Mouse (Mus musculus) urinary bladder, postnatal 10 days (tissue): ENCODE data around the gene Cyba.

Source experiments
- DNase-seq: peaks from one replicate; pipeline ENCODE4 v3.0.0; 2022; ENCODE audit warnings: low spot score

Cyba gene

GRCm38 (mm10) chr8:122432443-122433268, at the start of gene Cyba:
Gene Cyba (minus strand): TSS chr8:122432930.
- DNase-seq = no peak

DNA sequence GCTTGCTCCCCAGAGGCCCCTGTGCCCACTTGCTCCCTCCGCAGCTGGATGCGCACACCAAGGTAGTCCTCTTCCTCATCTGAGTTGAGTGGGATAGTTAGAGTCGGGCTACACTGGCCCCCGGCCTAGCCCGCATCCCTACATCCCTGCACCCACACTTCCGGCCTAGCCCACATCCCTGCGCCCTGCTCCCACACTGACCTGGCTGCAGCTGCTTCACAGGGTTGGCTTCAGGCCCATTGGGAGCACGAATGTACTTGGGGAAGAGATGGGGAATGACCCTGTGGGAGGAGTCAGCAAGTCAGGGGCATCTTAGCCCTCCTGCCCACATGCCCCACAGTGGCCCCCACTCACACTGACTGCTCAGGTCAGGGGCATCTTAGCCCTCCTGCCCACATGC, 49.7 kb upstream of the Cyba start:
- DNase-seq = no peak

DNA sequence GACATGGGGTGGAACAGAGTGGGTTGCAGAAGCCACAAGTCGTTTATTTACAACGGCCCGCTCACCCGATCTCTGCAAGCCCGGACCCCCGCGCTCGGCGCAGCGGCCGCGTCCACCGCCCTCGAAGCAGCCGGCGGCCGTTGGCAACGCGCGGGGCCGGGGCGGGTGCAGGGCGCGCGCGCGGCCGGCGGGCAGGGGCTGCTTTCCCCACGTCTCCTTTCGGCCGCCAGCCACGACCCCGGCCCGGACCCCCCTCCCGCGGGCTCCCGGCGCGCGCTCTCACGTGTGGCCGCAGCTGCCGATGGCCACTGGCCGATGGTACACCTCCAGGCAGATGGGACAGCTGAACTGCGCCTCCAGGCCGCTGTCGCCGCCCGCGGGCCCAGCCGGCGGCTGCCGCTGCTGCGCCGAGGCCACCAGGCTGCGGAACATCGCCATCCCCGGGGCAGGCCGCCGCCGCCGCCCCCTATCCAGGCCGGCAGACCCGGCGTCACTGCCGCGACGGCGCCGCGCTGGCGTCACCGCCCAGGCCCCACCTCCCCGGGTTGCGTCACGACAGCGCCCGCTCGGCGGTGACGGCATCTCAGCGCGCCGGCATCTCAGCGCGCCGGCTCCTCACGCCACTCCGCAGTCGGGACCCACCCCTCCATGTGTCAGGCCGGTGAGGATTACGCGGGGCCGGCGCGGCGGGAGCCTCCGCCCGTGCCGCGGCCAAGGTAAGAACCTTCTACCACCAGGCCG, 43.0 kb upstream of the Cyba start, which contains the start of the genes Rnf166 and Ctu2:
Gene Rnf166 (minus strand): TSS at position 485 of the 741 bp plus-strand sequence.
Gene Ctu2 (plus strand): TSS at position 564 of the 741 bp plus-strand sequence.
- peak; percentile 82 for DNase-seq

DNA sequence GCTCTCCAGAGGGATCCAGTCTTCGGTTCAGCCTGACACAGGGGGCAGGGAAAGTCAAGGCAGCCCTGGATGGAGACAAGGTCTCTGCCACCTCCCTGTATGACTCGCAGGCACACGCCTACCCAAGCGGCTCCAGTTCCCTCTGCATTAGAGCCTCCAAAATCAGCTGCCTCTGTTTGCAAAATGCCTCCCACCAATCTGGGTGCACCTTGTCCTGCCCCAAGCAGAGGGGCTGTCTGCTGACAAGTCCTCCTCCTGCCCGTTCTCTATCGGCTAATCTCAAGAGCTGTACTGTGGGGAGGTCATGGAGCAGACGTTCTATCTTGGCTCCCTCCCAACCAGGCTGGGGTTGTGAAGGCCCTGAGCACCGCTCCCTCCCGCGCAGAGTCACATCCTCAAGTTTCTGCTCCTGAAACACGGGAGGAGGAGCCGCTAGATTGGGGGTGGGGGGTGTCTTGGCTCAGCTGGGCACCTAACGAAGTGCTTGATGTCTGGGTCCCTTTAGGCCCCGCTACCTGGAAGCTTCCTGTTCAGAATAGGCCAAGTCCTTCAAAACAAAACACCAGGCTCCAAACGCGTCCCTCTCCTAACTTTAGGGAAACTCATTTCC, 42.3 kb upstream of the Cyba start:
- DNase-seq = no peak

- no peak for DNase-seq
Observed at GRCm38 (mm10) chr8:122473911-122474421, 41.2 kb upstream of the Cyba start.

DNA sequence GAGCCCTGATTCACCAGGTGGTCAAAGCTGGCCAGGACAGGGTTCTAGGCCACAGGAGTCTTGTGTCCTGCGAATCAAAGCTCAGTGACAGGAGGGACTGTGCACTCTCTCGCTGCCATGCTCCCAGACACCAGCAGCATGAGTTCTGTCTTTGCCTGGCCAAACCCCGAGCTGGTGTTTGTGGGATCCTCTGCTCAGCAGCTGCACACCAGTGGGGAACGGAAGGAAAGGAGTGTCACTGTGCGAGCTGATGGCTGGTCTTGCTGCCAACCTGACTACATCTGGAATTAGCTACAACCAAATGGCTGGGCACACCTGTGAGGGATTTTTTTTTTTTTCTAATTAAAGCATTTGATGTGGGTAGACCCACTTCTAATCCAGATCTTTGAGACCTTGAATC, 38.0 kb upstream of the Cyba start:
- no peak for DNase-seq

- no peak for DNase-seq
Observed at GRCm38 (mm10) chr8:122469965-122470364, 37.2 kb upstream of the Cyba start.

- DNase-seq = no peak
Observed at GRCm38 (mm10) chr8:122469407-122469806, 36.7 kb upstream of the Cyba start.

DNA sequence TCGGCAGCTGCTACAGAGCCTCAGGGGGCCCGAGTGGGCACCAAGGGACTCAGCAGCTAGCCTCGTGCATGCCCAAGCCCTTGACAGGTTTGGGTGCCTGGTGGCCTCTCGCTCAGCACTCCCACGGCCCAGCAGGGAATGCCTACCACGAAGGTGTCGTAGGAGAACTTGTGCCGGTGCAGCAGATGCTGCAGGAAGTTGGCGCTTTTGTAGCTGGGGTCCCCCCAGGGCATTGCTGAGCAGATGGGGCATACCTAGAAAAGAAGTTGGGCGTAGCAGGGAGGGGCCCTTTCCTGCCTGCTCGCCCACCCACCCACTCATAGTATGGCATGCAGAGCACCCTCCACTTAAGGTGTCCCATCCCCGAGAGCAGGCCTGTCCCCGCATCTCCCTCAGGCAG, 35.1 kb upstream of the Cyba start:
- no peak for DNase-seq

DNA sequence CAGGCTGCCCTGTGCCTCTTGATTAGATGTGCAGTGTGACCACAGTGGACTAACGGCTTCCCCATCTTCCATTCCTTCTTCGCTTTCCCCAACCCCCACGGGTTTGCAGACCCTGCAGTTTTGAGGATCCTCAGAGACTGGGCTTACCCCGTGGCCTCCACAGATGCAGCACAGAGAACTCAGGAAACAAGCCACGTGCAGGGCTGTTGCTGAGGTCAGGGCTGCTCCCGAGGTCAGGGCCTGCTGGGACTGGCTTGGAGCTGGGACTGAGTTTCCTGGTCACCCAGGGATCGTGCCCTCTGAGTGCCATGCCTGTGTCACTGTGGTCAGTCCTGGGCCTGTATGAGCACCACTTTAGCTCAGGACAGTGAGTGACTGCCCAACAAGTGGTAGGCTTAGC, 32.3 kb upstream of the Cyba start:
- DNase-seq = no peak

DNA sequence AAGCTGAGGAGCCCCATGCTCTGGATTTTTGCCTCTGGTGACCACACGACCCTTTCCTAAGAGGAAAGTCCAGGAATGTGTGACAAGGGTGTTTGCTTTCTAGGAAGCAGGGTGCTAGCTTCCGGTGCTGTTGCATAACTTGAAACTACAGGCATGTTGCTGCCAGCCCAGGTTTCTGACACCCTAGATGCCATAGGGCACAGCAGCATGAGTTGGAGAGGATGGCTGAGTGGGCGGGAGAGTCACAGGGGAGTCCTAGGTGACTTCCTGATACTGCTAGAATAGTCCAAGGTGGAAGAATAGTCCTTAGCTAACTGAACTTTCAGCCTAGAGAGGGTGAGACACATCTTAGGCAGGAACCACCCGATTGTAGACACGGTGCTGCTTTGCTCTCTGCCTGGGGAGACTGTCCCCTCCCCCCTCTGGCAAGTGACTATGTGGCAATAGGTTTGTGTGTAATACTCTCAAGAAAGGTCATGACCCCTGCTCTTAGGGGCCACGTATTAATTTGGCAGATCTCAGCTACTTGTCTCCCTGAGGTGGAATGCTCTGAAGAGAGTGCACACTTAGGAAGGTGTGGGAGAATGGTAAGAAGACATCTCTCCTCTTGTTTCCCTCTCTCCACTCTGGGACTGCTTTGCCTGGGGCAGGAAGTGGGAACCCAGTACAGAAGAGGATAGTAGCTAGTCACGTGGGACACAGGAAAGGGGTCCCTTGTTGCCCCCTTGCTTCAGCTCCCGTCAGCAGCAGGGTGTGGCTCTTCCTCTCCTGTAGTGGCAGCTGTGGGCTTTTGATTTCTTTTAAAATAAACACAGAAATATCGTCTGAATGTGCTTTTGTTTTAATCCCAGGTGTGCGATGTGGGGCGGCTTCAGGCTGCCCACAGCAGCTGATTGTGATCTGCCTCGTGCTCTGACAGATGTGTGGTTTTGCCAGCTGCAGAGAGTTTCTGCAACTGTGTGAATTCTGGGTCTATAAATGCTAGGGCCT, 31.2 kb upstream of the Cyba start:
- no peak for DNase-seq

DNA sequence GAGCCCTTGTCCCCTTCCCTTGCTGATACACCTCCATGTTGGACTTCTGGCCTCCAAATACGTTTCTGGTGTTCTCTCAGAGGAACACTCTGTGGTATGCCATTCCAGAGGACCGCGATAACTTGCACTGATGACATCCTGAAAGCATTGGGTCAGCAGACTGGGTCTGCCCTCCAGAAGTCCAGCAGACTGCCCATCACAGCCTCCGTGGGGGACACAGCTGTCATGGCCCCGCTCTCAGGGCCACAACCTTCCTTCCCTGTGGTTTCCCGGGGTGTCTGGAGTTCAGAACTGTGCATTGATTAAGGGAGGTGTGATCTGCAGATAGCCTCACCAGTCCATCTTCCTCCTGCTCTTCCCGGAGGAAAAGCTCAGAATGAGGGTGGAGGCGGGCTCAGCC, 29.8 kb upstream of the Cyba start:
- no peak for DNase-seq

- DNase-seq = no peak
Observed at GRCm38 (mm10) chr8:122461473-122462148, 28.9 kb upstream of the Cyba start.

GRCm38 (mm10) chr8:122460524-122461472, 28.1 kb upstream of the Cyba start, which contains the start of gene Snai3:
Gene Snai3 (minus strand): TSS chr8:122460733.
- DNase-seq = no peak

DNA sequence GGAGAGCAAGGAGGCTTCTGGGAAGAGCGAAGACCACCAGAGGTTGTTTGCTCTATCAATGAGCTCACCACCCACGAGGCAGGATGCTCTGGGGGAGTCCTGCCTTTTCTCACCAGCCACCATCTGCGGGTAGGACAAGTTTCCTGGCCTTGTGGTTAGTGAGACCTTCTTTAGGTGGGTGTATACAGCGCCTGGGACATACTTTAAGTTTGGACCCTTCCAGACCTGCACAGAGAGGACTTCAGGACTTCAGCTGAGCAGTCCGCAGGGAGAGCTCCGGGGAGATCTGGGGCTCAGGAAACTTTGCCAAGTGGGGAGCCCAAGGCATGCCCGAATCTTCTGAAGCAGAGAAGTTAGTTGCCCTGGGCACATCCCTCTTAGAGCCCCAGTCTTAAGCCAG, 27.3 kb upstream of the Cyba start:
- DNase-seq = no peak

GRCm38 (mm10) chr8:122459218-122459900, 26.6 kb upstream of the Cyba start:
- DNase-seq = no peak

- no peak for DNase-seq
Observed at GRCm38 (mm10) chr8:122457171-122457570, 24.4 kb upstream of the Cyba start.

DNA sequence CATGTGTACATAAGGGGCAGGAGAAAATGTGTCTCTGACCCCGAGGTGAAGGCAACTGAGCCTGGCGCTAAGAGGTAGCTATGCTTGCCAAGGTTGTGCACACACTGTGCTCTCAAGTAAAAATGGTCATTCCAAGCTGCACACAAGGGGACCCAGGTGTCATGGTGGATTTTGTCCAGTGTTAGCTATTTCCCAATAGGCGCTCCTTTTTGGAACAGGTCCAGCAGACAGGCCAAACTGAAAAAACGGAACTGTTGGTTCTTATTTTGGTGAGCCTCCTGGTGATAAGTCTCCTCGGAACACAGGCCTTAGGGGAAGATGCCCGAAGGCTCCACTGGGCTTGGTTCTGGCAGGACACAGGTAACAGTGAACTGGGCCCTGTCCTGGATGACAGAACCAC, 21.7 kb upstream of the Cyba start:
- no peak for DNase-seq

DNA sequence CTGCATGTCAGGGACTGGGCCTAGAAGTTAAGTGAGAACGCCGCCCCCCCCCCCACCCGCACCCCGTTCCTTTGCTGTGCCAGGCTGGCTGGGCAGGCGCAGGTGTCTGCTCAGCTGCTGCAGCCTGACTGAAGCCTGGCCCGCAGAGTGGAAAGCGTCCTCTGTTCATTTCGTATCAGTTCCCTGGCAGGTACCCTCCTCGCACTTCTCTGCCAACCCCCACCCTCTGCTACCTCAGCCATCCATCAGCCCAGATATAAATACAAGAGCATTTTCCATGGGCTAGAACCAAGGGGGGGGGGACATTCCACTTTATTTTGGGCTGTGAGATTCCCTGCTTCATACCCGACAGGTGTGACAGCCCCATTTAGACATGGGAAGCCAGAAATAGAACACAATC, 19.4 kb upstream of the Cyba start:
- no peak for DNase-seq
